Mouse (Mus musculus) CD4-positive naive resting alpha-beta T cell, adult 57 days (primary cell): ENCODE results near the gene Cd4. TPM values are rescaled to one million over a fixed set of nuclear protein-coding genes. Genes with fewer than 3 reads are reported as not detected.

ENCODE experiments used
- total RNA-seq: library from RNA; stranded (reverse); gene quantifications from one replicate; pipeline ENCODE4 v1.2.4, GENCODE M21; 2023

Gene Cd4
- 458 TPM for total RNA-seq

GRCm38 (mm10) chr6:124887986-124888385, at the start of gene Cd4:
Gene Cd4, minus strand, starts transcription at chr6:124888221.

DNA sequence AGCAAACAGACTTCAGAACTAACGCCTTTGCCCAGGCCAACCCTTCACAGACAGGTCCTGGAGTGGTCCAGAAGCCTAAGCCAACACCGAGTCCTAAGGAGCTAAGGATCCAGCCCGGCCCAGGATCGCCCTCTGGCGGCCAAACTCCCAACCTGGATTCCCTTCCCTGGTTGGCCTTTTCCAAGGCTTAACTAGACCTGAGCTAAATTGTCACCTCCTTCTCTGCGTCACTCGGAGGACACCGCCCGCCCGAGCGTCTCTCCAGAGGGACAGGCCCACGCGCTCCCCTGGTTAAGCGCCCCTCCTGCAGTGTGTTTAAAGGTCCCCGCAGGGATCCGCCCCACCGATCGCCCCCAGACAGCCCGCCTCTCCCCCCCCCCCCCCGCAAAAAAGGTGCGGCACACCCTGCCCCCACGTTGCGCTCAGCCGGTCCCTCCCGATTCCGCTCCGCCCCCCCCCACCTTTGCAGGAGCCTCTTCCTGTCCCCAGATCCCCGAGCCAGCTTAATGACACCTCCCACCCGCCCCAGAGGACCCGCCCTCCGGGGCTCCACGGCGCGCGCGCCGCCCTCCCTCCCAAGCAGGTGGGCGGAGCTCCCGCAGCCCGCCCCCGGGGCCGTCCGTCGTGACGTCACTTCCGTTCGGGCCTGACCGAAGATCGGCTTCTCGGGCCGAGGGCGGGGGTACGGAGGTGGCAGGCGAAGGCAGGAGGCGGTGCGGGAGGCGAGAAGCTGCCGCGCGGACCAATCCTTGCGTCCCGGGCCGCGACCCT, 42.9 kb upstream of the Cd4 start, which contains the start of gene Mlf2:
Mlf2 (plus strand) TSS at position 633 of the 771 bp plus-strand sequence.

GRCm38 (mm10) chr6:124919695-124920317, 31.8 kb upstream of the Cd4 start, which contains the start of gene Ptms:
Gene Ptms, minus strand, starts transcription at chr6:124920103.

GRCm38 (mm10) chr6:124911533-124912218, 23.7 kb upstream of the Cd4 start, which contains the start of gene Lag3:
Gene Lag3, minus strand, starts transcription at chr6:124911705.

GRCm38 (mm10) chr6:124863658-124864298, 24.2 kb downstream of the Cd4 start, which contains the start of gene Gpr162:
Gene Gpr162, minus strand, starts transcription at chr6:124863983.

GRCm38 (mm10) chr6:124856916-124857839, 30.8 kb downstream of the Cd4 start, which contains the start of gene P3h3:
Gene P3h3, minus strand, starts transcription at chr6:124857752.

GRCm38 (mm10) chr6:124840241-124841167, 47.5 kb downstream of the Cd4 start, which contains the start of gene Gnb3:
Gene Gnb3, minus strand, starts transcription at chr6:124840275.

GRCm38 (mm10) chr6:124828868-124829798, 58.9 kb downstream of the Cd4 start, which contains the start of the genes Usp5 and Cdca3:
Gene Usp5, minus strand, starts transcription at chr6:124829484.
Gene Cdca3, plus strand, starts transcription at chr6:124829547.

Other genes with a start within 250 kb of the Cd4 start
- 82.6 TPM for gene Lpcat3, start 225.2 kb downstream of the Cd4 start, total RNA-seq
- gene Emg1, start 176.0 kb downstream of the Cd4 start, total RNA-seq = 168 TPM
- 186 TPM for gene Phb2, start 175.9 kb downstream of the Cd4 start, total RNA-seq
- 178 TPM for gene Ptpn6, start 149.5 kb downstream of the Cd4 start, total RNA-seq
- 265 TPM for gene Grcc10, start 146.8 kb downstream of the Cd4 start, total RNA-seq
- 1.5 TPM for gene Gm45234, start 132.2 kb downstream of the Cd4 start, total RNA-seq
- gene Atn1, start 131.7 kb downstream of the Cd4 start, total RNA-seq = 188 TPM
- gene Eno2, start 118.5 kb downstream of the Cd4 start, total RNA-seq = 2.7 TPM
- 10.8 TPM for gene Lrrc23, start 108.5 kb downstream of the Cd4 start, total RNA-seq
- gene Spsb2, start 79.6 kb downstream of the Cd4 start, total RNA-seq = 3.6 TPM
- gene Tpi1, start 73.9 kb downstream of the Cd4 start, total RNA-seq = 31.2 TPM
- gene Usp5, start 58.7 kb downstream of the Cd4 start, total RNA-seq = 58.0 TPM
- gene Cdca3, start 58.7 kb downstream of the Cd4 start, total RNA-seq = 1.8 TPM
- gene Gnb3, start 47.9 kb downstream of the Cd4 start, total RNA-seq = not detected
- gene P3h3, start 30.5 kb downstream of the Cd4 start, total RNA-seq = 1.0 TPM
- 2.3 TPM for gene Gpr162, start 24.2 kb downstream of the Cd4 start, total RNA-seq
- 1.6 TPM for gene Lag3, start 23.5 kb upstream of the Cd4 start, total RNA-seq
- gene Ptms, start 31.9 kb upstream of the Cd4 start, total RNA-seq = 75.5 TPM
- gene Mlf2, start 43.2 kb upstream of the Cd4 start, total RNA-seq = 86.9 TPM
- gene Cops7a, start 77.3 kb upstream of the Cd4 start, total RNA-seq = 35.8 TPM
- 0.89 TPM for gene Pianp, start 108.5 kb upstream of the Cd4 start, total RNA-seq
- gene Zfp384, start 120.9 kb upstream of the Cd4 start, total RNA-seq = 88.6 TPM
- gene Ing4, start 151.5 kb upstream of the Cd4 start, total RNA-seq = 73.3 TPM
- gene Acrbp, start 161.5 kb upstream of the Cd4 start, total RNA-seq = 12.8 TPM
- gene Lpar5, start 179.7 kb upstream of the Cd4 start, total RNA-seq = 16.1 TPM
- gene Chd4, start 207.8 kb upstream of the Cd4 start, total RNA-seq = 314 TPM
- 41.2 TPM for gene Nop2, start 243.7 kb upstream of the Cd4 start, total RNA-seq